Mouse (Mus musculus) hematopoietic stem cell, adult 5-6 weeks (primary cell): ENCODE measurements at regions not wholly inside any gene's neighbourhood (a gene's known extent, or its start where the extent isn't known, plus 50 kb on each side); places are given as distances from the start of the nearest gene placed in this dataset.

Experiments used
- ATAC-seq, 2 experiments: fragments of 125-278 bp in 1 of 2; replicated peaks in 1 of 2; 2 replicates each; pipeline ENCODE4 v1.8.0; 2016 to 2017; ENCODE audit warnings: inconsistent platforms in 2 of 2, mild to moderate bottlenecking in 2 of 2, moderate number of reproducible peaks in 2 of 2, low read depth in 1 of 2, moderate TSS enrichment in 1 of 2; ENCODE audit not compliant: low FRiP score in 2 of 2, poor library complexity in 2 of 2, severe bottlenecking in 2 of 2, insufficient read depth in 1 of 2, low TSS enrichment in 1 of 2

DNA sequence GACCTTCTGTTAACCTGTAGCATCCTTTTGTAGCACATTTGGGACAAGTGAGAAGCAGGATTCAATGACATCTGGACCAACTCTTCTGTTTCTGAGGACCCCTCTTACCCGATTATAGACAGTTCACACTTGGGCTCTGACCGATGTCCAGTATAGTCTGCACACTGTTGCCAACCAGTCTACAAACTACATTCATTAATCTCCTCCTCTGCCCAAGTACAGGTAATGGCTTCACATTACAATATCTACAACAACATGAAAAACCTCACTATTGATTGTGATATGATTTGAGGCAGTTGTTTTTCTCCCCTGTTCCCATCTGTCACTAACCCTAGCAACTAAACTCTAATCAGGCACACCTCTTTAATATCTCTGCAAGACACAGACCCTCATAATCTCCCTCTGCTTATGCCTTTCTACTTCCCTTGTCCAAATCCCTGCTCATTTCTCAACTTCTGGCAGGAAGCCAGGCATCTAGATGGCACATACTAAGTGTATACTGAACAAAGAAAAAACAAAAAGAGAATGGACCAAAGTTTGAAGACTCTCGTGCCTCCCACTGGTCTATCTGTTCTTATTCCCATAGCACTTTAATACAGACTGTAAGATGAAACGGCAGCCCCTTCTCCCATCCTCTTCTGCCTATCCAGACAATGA lies 331.8 kb downstream of the Sorl1 start:
- no peak for ATAC-seq

DNA sequence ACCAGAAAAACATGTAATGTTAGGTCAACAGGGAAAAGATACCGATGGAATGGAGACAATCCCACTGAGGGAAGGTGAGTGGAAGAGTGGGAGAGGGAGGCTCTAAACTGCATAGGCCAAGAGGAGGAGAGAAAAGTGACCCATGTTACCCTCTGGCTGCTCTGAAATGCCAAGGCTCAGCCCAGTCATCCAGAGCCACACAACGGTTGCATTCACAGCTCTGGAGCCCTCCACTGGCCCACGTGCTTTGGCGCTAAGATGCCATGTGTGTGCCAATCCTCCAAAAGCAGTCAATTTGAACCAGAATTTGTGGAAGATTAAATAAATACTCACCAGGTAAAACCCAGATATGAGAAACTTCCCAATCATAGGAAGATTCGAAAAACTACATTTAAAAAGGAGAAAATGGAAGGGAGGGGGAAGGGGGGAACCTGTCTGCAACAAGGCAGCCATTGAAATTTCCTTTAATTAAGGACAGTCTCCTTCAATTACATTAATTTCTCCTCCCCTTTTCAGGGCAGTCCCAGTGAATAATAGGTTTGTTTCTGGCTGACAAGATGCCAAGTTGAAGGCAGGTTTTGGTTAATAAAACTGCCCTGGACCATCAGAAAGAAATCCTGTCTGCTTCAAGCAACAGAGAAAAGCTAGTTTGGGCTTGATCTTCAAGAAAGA lies 332.5 kb downstream of the Sorl1 start:
- ATAC-seq = no peak

DNA sequence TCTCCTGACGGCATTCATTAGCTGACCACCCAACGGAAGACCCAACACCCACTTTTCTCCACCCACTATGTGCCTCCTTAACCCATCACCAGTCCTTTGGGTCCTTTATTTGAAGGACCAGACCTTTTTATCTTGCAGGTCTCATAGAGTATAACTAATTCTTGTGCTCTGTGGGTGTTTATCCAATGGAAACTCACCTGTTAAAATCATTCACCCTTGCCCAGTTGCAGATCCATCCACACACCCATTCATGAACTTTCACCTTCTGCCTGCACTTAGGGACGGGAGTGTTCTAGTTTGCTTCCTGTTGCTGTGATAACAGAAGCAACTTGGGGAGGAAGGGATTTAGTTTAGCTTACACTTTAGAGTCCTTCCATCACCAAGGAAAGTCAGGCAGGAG lies 339.0 kb downstream of the Sorl1 start:
- ATAC-seq = no peak

DNA sequence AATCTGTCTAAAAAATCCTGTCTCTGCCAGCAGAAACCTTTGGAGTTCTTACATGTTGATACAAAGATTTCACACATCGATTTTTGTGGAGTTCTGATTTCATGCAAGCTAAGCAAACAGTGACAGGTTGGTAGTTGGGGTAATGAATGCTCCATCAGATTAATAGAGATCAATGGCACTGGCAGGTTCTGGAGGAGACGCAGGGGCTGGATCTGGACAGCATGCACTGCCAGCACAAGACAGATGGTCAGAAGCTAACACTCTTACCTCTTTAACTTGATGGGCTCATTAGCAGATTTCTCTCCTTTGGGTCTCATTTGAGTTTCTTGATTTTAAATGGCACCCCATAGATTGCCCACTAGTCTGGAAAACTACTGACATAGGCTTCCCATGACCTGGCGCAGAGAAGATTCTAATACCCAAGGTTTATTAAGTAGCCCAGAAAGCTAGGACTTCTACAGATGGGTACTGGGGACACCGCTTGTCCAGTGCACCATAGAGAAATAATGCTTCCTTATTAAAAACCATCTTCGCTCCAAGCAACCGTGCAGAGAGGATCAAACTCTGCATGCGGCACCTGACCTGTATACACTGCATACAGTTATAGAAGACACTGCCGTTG lies 351.7 kb downstream of the Sorl1 start:
- ATAC-seq = no peak

DNA sequence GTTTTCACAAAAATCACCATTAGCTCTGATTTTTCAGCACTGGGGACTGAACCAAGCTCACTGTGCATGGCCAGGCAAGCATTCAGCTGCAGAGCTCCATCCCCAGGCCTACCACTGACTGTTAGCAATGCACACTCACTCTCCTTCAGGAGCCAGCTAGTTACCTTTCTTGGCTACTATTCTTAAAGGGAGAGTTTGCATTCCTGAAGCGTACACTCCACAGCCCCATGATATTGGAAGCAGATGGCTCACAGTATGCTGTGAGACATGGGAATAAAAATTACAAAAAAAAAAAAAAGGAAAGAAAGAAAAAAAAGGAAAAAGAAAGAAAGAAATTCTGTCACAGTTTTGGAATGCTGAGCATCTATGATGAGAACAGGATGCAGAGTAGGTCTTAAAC lies 352.8 kb downstream of the Sorl1 start:
- ATAC-seq = no peak

DNA sequence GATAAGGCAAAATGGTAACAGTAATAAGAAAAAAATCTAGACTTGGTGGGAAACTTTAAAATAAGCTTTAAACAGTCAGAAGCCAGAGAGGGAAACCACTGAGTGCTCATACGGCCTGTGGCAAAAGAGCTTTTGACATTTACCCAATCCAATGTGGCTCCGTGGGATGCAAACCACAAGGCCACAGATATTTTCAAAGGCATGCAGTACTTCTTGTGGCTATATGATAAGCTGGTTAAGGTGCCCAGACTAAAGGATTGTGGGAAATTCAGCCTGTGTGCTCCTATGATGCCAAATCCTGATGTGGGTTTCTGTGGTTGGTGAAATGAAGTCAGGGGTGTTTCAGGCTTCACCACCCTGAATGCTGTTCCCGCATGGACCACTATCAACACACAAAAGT lies 355.8 kb downstream of the Sorl1 start:
- ATAC-seq = no peak

DNA sequence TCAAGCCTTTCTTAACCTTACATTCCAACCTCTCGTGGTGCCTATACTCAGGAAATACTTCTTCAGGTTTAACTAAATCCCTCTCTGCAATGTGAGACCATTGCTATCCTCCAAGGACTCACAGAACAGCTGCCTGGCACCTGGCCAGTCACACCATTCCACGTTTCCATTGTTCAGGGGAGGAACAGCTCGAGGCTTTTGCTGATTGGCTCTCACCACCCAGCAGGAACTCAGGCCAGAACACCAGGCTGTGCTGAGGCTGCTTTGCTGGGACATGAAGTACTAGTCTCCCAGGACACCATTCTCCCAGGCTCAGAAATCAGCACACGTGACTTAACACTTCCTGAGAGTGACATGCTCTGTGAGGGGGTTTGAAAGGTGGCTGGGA lies 357.6 kb downstream of the Sorl1 start:
- no peak for ATAC-seq

DNA sequence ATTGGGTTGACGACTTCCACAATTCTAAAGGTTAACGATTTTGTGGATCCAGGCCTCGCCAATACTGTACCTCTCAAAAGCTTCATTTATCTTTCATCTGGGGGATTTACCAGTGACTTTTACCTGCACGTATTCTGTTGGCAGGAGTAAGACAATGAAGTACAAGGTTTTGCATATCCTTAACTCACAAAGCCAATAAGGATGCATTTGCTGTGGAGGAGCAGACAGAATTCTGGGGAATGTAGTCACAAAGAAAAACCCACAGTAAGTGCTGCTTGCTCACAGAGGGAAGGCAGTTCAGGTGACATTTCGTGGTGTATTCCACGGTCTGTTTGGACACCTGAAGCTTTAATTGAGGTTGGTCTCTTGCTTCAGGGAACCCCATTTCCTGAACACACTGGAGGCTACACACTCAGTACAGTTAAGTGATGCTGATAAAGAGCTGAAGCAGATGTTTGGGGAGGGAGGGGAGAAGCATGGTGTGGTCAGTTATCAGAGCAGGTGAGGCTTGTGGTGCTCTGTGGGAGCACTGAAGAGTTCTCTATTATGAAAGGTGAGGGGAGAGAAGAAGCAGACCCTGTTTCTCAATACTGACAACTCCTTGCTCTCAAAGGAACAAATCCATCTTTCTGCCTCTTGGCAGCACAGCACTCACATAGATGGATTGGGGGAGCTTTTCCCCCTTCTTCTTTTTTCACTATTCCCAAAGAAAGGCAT lies 358.1 kb downstream of the Sorl1 start:
- ATAC-seq = no peak

DNA sequence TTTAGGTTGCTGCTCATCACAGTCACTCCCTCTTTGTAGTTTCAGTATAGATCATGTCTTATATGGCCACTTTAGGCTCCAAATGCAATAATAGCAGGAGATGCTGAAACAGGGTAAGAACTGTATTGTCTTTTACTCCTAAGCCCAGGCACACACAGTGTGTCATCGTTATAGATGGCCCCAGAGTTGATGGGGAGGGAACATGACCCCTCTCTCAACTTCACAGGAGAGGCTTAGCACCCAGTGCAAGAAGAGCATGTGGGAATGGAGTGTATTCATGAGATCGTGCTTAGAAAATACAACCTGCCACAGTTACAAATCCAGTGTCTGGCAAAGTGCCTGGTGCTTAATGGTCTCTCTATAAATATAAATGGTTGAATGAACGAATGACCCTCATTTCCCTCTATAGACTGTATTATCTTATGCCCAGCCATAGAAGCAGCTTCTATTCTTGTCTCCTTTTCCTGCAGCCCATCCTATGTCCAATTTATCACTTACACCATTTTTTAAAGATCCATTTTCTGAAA lies 363.0 kb downstream of the Sorl1 start:
- no peak for ATAC-seq

DNA sequence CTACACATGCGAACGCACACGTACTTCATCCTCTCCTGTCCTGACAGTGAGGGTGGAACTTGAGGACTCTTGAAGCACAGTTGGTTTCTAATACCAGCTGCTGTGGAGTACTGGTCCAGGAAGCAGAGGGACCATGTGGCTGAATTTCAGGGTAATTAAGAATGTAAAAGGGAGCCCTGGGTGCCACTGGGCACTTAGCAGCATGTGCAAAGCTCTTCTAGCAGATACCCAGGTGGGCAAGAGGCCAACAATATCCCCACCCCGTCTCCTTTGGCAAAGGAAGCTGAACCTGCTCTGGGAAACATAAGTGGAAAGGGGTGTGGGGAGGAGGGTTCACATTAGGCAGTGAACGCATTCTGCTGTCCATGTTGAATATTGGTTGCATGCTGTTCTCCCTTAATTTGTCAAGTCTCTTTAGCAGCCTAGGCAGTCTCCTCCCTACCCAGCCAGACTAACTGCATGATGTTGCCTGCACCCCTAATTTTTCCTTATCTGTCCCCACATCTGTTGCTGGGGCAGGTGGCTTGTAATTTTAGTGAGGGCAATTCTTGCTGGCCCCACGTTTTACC lies 369.6 kb downstream of the Sorl1 start:
- ATAC-seq = no peak

DNA sequence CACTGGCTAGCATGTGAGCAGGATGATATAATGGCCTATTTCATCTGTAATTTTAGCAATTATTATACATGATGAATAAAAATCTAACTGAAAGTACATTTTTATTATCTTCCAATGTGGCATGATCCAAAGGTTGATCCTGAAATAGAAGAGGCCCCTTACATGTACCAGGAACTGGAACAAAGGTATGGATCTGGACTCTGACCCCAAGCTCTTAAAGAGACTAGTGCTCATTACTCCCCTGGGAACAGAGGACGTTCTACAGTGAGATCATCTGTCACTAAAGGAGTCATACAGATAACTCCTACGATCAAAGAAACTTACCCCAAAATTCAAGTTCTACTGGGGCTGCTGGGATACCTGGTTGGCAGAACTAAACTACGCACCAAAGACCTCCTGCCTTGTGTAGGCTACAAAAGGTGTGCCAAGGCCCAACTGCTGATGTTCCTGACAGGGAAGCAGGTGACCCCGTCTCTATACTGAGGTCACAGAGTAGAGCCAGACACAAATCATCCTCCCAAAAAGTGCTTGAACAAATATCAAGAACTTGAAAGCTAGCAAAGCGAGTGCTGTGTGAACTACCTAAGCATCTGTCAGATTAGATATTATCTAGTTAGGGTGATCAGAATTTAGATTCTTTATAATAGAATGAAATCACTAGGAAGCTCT lies 378.0 kb downstream of the Sorl1 start:
- no peak for ATAC-seq

DNA sequence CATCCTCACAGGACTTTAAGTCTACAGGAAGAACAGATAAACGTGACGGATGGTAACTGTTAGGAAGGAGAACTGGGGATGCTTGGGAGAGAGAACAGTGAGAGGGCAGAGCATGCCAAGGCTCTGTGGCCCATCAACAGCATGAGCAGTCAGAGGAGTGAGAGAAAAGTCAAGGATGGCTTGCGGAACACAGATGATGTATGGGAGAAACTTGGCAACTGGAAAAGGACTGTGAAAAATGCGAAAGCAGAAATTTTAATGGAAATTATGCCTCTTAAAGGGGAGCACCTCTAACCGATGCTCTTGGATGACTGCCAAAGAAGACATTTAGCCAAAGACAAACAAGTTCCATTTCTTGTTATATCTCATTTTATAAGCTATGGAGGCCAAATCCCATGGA lies 382.6 kb downstream of the Sorl1 start:
- ATAC-seq = no peak

DNA sequence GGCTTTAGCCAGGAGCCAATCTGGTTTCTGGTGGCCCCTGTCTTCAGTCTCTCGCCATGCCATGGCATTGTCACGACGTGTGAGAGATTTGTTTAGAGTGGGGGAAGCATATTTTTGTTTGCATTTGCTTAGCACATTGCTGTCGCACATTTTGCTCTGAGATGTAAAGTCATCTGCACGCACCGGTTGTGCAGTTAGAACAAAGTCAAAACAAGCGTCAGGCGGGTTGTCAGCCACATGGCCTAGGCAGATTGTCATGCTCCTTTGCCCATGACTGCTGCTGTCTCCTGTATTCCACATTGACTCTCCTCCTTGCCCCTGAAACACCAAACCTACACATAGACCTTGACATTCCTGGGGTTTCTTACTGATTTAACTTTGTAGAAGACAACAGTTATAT lies 383.6 kb downstream of the Sorl1 start:
- no peak for ATAC-seq

DNA sequence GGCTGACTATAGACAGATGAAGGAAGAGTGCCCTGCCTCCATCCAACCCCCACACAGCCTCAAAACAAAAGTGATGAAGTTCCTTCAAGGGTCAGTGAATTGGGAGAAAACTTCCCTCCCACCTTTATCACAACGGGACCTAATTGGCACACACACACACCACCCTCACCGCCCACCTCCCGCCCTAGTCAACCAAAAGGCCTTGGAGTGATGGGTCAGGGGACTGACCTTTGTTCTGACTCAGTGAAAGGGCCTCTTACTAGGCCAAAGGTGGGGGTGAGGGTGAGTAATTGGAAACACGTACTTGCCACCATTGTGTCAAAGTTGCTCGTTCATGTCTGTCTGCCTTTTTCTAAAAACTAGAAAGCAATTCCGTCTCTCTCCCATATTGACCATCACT lies 386.4 kb downstream of the Sorl1 start:
- no peak for ATAC-seq

DNA sequence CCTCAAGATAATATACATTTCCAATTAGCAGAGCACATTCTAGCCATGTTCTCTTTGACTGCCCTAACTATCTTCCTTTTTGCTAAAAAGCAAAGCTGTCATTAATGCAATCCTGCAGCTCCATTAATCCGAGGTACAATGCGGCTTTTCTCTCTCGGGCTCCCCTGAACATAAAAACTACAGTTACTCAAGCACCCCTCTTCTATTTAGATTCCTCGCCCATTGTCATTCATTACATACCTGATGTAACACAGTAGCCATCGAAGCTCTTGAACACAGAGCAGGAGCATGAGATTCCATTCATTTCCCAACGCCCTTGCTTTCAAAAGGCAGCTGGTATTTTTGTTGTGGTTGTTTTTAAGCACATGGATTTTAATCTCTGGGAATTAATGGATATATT lies 387.2 kb downstream of the Sorl1 start:
- no peak for ATAC-seq

DNA sequence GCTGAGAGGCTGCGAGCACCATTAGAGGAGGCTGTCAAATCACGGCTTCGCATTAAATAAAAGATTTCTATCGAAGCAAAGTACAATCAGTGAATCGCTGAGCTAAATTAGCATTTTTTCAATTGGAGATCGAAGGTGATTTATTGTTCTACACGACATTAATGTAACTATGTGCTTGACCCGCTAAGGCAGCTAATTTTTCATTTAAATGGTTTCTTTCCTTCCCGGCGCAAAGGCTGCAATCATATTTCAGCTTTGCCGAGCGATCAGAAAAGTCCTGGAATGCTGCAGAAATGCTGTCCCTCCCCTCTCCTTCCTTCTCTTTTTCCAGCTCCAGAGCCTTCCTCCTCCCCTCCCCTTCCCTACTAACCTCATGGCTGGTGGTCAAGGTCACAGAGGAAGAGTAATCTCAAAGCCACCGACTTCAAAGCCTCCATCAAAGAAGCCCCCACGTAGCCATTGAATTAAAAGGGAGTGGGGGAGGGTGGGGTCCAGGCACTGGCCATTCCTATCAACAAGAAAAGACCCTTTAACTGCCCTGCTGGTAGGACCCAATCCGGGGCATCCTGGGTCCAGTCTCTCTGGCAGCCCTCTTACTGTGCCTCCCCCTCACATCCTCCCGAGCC lies 387.8 kb downstream of the Sorl1 start:
- ATAC-seq = no peak
